Mouse (Mus musculus): ENCODE data around the gene 1700069L16Rik. TPM values are rescaled to one million over a fixed set of nuclear protein-coding genes. Genes with fewer than 3 reads are reported as not detected.

1700069L16Rik gene
- polyA plus RNA-seq, 1 experiment from 2014 or later = not detected

DNA sequence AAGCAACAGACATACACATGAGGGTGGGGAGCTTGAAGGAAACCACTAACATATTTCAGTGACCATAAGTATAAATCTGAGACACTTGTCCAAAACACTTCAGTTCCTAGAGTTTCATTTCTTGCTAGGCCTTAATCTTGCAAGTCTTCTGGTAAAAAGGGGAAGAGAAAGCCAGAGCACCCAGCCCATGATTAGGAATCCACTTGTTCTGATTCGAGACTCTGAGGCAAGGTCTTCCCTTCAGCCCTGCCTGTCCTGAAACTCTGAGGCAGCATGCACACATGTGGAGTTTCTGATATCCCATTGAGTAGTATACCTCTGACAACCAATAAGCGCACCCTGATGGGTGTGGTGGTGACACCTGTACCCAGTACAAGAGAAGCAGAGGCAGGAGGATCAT is 37.0 kb upstream of the 1700069L16Rik start:
- no peak overlapping the region for H3K27ac ChIP-seq (ENCODE audit: low read length)
- 94% methylated on average over 2 of the region's 2 CpGs for WGBS

DNA sequence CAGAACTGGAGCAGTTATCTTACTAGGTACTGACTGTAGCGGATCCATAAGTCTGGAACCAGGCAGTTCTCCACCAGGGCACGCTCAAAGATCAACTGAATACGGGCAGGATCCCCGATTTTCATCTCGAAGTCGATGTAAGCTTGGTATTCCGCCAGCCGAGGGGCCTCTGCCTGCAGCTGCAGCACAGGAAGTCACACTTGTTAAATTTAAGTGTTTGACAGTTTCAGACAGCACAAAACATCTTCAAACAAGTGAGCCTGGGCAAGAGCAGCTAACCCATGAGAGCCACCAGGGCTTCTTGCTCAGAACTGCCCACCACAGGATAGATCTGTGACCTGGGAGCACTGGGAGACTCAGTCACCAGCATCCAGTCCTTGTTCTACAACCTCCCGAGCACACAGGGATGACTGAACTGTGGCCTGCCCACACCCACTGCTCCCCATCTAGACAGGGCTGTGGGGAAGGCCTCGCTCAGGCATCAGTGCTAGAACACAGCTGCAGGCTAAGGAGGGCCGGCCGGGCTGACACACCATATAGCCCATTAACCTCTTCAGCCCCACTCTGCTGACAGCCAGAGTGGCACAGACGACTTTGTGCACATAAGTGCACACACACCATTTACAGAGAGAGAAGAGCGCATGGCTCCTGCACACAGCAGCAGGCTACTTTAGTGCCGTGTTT is 30.9 kb upstream of the 1700069L16Rik start:
- WGBS = 47% methylated on average over 15 of the region's 15 CpGs
- H3K4me2 ChIP-seq (ENCODE audit: low read depth, low read length) = no peak overlapping the region; the same call in 1 of the 2 replicates
- H3K4me1 ChIP-seq (replicated peaks; ENCODE audit: control insufficient read depth, insufficient read depth, low read length) = peaks cover 8% of the 10 kb centered on the region; the same call in 1 of the 2 replicates
- no peak overlapping the region for H3K4me3 ChIP-seq (ENCODE audit: low read length)
- ATAC-seq (ENCODE audit: low read depth) = peak; percentile 86
- H3K9ac ChIP-seq (ENCODE audit: low read length) = no peak overlapping the region
- H3K27me3 ChIP-seq (ENCODE audit: control insufficient read depth, insufficient read depth, low read depth, low read length) = no peaks in the 10 kb centered on the region
- no peaks in the 10 kb centered on the region for H3K9me3 ChIP-seq (ENCODE audit: control insufficient read depth, low read length)
- H3K27ac ChIP-seq (ENCODE audit: low read length) = peak overlapping the region; percentile 66
- H3K36me3 ChIP-seq (ENCODE audit: control insufficient read depth, insufficient read depth, low read length) = peaks cover 69% of the 10 kb centered on the region

More for the DNA sequence above, 37.0 kb upstream of the 1700069L16Rik start:
- no peaks in the 10 kb centered on the region for H3K27me3 ChIP-seq (ENCODE audit: control insufficient read depth, insufficient read depth, low read depth, low read length)
- H3K4me1 ChIP-seq (replicated peaks; ENCODE audit: control insufficient read depth, insufficient read depth, low read length) = no peaks in the 10 kb centered on the region; the same call in 1 of the 2 replicates
- no peaks in the 10 kb centered on the region for H3K9me3 ChIP-seq (ENCODE audit: control insufficient read depth, low read length)
- ATAC-seq (ENCODE audit: low read depth) = no peak
- no peak overlapping the region for H3K4me2 ChIP-seq (ENCODE audit: low read depth, low read length)
- peaks cover 53% of the 10 kb centered on the region for H3K36me3 ChIP-seq (ENCODE audit: control insufficient read depth, insufficient read depth, low read length)
- no peak overlapping the region for H3K4me3 ChIP-seq (ENCODE audit: low read length)
- H3K9ac ChIP-seq (ENCODE audit: low read length) = no peak overlapping the region

DNA sequence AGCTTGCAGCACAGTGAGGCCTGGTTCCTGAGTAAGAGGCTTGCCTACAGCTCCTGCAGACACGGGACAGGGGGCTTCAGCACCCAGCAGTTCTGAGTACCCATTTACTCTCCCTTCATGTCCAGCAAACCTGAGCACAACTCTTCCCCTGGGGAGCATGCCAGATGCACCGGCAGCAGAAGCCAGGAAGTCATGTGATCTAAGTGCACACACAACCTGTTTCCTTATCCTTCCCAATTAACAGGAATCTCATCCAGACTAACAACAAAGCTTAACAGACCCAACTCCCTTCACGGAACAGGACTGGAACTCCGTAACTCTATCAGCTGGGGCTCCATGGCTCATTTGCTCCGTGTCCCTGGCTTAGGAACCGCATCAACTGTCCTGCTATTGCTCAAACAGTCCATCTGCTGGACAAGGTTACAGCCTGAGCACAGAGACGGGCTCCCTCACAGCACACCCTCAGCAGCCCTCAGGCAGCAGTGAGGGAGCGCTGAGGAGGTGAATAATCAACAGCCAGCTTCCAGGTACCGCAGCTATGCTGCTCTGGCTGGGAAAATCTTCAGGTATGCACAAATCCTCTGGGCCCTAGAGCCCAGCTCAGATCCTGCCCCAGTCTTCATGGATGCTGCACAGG is 27.1 kb upstream of the 1700069L16Rik start:
- H3K4me3 ChIP-seq (ENCODE audit: low read length) = no peak overlapping the region
- H3K4me2 ChIP-seq (ENCODE audit: low read depth, low read length) = no peak overlapping the region
- H3K4me1 ChIP-seq (replicated peaks; ENCODE audit: control insufficient read depth, insufficient read depth, low read length) = peaks cover 8% of the 10 kb centered on the region; the same call in 1 of the 2 replicates
- peaks cover 76% of the 10 kb centered on the region for H3K36me3 ChIP-seq (ENCODE audit: control insufficient read depth, insufficient read depth, low read length)
- H3K27ac ChIP-seq (ENCODE audit: low read length) = no peak overlapping the region
- H3K9me3 ChIP-seq (ENCODE audit: control insufficient read depth, low read length) = no peaks in the 10 kb centered on the region
- no peak for ATAC-seq (ENCODE audit: low read depth)
- WGBS = 87% methylated on average over 9 of the region's 9 CpGs
- no peak overlapping the region for H3K9ac ChIP-seq (ENCODE audit: low read length)
- H3K27me3 ChIP-seq (ENCODE audit: control insufficient read depth, insufficient read depth, low read depth, low read length) = no peaks in the 10 kb centered on the region

DNA sequence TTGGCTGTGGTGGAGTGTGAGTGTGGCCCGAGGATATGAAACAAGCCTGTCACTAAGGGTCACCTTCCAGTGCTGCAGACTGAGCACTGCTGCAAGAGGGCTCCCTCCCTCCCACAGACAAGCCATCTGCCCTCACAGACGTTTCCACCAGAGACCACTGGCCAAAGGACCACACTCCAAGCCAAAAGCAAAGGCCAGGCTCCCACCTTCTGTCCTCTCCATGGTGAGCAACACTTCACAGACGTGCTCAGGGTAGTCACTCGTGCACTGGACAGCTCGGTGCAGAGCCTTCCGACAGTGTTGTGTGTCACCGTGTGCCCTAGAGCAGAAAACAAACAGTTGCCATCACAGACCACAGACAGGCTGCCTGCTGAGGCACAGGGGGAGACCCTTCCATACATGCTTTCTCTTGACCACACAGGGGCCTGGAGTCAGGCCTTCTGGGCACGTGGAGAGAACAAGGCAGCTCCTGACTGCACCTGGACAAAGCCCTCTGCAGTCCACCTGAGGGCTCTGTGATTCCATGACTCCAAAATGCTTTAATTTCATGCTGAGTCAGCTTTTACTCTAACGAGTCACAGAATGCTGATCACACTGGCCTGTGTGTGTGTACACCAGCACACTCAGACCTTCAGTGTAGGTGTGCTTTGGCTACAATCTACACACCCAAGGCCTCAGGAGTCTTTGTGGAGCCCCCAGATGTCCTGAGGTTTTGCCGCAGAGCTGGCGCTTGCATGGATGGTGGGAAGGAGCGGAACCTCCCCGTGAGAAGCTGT is 24.2 kb upstream of the 1700069L16Rik start:
- Histone ChIP-seq H3K36me3 (ENCODE audit: control insufficient read depth, insufficient read depth, low read length) (peaks cover 87% of the 10 kb centered on the region), H3K4me2 (ENCODE audit: low read depth, low read length) (no peak overlapping the region), H3K27me3 (ENCODE audit: control insufficient read depth, insufficient read depth, low read depth, low read length) (no peaks in the 10 kb centered on the region), H3K27ac (ENCODE audit: low read length) (no peak overlapping the region), H3K9ac (ENCODE audit: low read length) (no peak overlapping the region), H3K4me3 (ENCODE audit: low read length) (no peak overlapping the region), H3K9me3 (ENCODE audit: control insufficient read depth, low read length) (no peaks in the 10 kb centered on the region), H3K4me1 (replicated peaks; ENCODE audit: control insufficient read depth, insufficient read depth, low read length) (no peaks in the 10 kb centered on the region)
- 91% methylated on average over 13 of the region's 13 CpGs for WGBS
- no peak for ATAC-seq (ENCODE audit: low read depth)

DNA sequence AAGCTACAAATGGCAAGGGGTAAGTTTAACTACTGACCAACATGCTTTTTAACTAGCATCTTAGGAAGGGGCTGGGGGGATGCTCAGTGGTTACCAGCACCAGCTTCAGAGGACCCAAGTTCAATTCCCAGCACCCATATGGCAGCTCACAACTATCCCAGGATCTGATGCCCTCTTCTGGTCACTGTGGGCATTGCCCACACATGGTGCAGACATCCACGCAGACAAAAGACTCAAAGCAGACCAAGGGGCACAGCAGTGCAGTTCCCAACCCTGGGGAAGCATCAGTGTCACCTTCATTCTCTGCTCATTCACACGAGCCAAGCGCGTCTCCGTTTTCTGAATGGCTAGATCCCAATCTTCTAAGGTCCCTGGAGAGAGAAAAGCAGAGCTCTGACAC is 23.1 kb upstream of the 1700069L16Rik start:
- 93% methylated on average over 5 of the region's 5 CpGs for WGBS
- Histone ChIP-seq H3K36me3 (ENCODE audit: control insufficient read depth, insufficient read depth, low read length) (peaks cover 87% of the 10 kb centered on the region), H3K27ac (ENCODE audit: low read length) (no peak overlapping the region), H3K9ac (ENCODE audit: low read length) (no peak overlapping the region), H3K4me1 (replicated peaks; ENCODE audit: control insufficient read depth, insufficient read depth, low read length) (no peaks in the 10 kb centered on the region), H3K4me3 (ENCODE audit: low read length) (no peak overlapping the region), H3K4me2 (ENCODE audit: low read depth, low read length) (no peak overlapping the region), H3K9me3 (ENCODE audit: control insufficient read depth, low read length) (no peaks in the 10 kb centered on the region), H3K27me3 (ENCODE audit: control insufficient read depth, insufficient read depth, low read depth, low read length) (no peaks in the 10 kb centered on the region)
- no peak for ATAC-seq (ENCODE audit: low read depth)

DNA sequence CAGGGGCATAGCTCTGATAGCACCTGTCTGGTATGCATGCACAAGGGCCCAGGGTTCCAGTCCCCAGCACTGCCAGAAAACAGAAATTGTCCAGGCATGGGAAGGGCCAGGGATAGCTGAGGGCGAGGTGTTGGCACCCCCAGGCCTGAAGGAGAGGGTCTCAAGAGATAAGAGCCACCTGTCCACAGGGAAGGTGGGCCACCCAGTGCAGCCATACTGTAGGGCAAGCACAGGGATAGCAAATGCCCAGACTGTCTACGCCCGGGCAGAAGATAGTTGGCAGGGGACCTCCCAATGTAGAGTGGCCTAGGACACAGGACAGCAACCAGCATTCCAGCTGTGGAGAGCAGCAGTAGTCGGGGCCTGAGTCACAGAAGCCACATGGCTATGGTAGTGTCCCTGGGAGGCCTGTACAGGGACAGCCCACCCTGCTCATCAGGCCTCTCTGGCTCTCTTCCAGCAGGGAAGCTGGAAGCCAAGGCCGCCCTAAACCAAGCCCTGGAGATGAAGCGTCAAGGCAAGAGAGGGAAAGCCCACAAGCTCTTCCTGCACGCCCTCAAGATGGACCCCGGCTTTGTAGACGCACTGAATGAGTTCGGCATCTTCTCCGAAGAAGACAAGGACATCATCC is 13.2 kb upstream of the 1700069L16Rik start:
- WGBS = 76% methylated on average over 11 of the region's 11 CpGs
- H3K36me3 ChIP-seq (ENCODE audit: control insufficient read depth, insufficient read depth, low read length) = peaks cover 31% of the 10 kb centered on the region

DNA sequence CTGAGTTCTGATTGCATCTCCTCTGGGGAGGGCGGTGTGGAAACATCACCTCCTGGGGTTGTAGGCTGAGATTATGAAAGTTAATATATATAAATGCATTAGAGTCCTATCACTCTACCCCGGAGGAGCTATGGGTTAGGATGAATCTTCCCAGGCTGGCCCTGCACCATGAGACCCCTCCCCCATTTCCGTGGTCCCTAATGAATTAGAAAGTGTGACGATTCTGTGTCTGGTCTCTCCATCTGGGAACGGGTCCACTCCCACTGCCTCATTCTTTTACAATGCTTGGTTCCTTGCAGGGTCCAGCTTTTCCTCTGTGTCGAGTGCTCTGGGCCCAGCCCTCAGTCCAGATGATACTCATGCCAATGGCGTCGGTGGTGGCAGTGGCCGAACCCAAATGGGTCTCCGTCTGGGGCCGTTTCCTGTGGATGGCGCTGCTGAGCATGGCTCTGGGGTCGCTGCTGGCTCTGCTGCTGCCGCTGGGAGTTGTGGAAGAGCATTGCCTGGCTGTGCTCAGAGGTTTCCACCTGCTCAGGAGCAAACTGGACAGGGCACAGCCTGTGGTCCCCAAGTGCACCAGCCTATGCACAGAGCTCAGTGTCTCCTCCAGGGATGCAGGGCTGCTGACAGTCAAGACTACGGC is 12.1 kb upstream of the 1700069L16Rik start:
- Histone ChIP-seq H3K27me3 (ENCODE audit: control insufficient read depth, insufficient read depth, low read depth, low read length) (no peaks in the 10 kb centered on the region), H3K4me2 (ENCODE audit: low read depth, low read length) (peak overlapping the region; percentile 89), H3K36me3 (ENCODE audit: control insufficient read depth, insufficient read depth, low read length) (peaks cover 24% of the 10 kb centered on the region), H3K4me1 (replicated peaks; ENCODE audit: control insufficient read depth, insufficient read depth, low read length) (peaks cover 12% of the 10 kb centered on the region), H3K4me3 (ENCODE audit: low read length) (peak overlapping the region; percentile 76), H3K9ac (ENCODE audit: low read length) (peak overlapping the region; percentile 80), H3K27ac (ENCODE audit: low read length) (peak overlapping the region; percentile 92; the same call in 1 of the 2 replicates), H3K9me3 (ENCODE audit: control insufficient read depth, low read length) (no peaks in the 10 kb centered on the region)
- ATAC-seq (ENCODE audit: low read depth) = no peak
- WGBS = 34% methylated on average over 15 of the region's 15 CpGs

More for the DNA sequence above, 13.2 kb upstream of the 1700069L16Rik start:
- H3K27ac ChIP-seq (ENCODE audit: low read length) = no peak overlapping the region
- no peak for ATAC-seq (ENCODE audit: low read depth)
- H3K4me1 ChIP-seq (replicated peaks; ENCODE audit: control insufficient read depth, insufficient read depth, low read length) = peaks cover 12% of the 10 kb centered on the region
- no peak overlapping the region for H3K4me3 ChIP-seq (ENCODE audit: low read length)
- H3K9ac ChIP-seq (ENCODE audit: low read length) = no peak overlapping the region
- H3K27me3 ChIP-seq (ENCODE audit: control insufficient read depth, insufficient read depth, low read depth, low read length) = no peaks in the 10 kb centered on the region
- no peak overlapping the region for H3K4me2 ChIP-seq (ENCODE audit: low read depth, low read length)
- no peaks in the 10 kb centered on the region for H3K9me3 ChIP-seq (ENCODE audit: control insufficient read depth, low read length)

DNA sequence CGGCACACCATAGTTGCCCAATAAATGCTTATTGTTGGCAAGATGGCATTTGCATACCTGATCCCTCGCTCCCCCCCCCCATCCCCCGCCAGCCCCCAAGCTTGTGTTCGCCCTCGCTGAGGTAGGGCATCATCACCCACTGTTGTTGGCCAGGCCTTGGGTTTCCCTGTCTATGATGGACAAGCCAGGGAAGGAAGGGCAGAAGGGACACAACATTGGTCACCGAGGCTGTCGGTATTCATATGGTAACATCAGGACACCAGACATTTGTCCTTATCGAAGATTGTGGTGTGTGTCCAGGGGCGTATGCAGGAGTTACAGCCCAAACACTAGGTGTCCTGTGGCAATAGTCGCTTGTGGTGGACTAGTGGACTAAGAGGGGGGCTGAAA is 11.5 kb upstream of the 1700069L16Rik start:
- Histone ChIP-seq H3K27me3 (ENCODE audit: control insufficient read depth, insufficient read depth, low read depth, low read length) (no peaks in the 10 kb centered on the region), H3K4me2 (ENCODE audit: low read depth, low read length) (peak overlapping the region; percentile 89), H3K9ac (ENCODE audit: low read length) (peak overlapping the region; percentile 80), H3K4me3 (ENCODE audit: low read length) (peak overlapping the region; percentile 76), H3K9me3 (ENCODE audit: control insufficient read depth, low read length) (no peaks in the 10 kb centered on the region), H3K4me1 (replicated peaks; ENCODE audit: control insufficient read depth, insufficient read depth, low read length) (peaks cover 12% of the 10 kb centered on the region), H3K27ac (ENCODE audit: low read length) (peak overlapping the region; percentile 92), H3K36me3 (ENCODE audit: control insufficient read depth, insufficient read depth, low read length) (peaks cover 19% of the 10 kb centered on the region)
- WGBS = 2% methylated on average over 10 of the region's 10 CpGs
- no peak; the same call in 1 of the 2 replicates for ATAC-seq (ENCODE audit: low read depth)
